Mouse (Mus musculus): ENCODE measurements at regions not wholly inside any gene's neighbourhood (a gene's known extent, or its start where the extent isn't known, plus 50 kb on each side); places are given as distances from the start of the nearest gene placed in this dataset.

DNA sequence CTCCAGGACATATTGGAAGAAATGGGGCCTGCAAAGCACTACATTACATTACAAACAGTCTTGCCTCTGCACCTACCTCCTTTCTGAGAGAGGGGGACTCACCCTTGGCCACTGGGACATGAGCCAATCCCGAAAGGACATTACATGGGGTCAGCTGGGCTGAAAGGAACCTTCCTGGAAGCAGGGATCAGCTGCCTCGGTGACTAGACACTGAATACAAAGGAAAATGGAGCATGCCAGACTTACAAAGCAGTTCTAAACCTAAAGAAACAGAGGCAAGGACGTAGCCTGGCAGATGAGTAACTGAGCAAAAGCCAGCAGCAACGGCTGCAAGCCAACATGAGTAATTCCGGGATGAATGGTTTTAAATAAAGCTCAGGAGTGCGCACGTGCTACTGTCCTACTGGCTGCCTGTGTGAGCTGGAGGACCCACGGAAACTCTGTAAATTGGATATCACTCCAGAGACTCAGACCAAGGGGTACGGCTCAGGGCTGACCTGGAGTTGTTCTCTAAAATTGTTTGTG lies 309.3 kb downstream of the Rps29 start:
- TF ChIP-seq CTCF (IDR thresholded peaks at IDR 0.05; ENCODE audit: borderline replicate concordance, insufficient read depth, low read depth, low read length) (no peak), POLR2A (IDR thresholded peaks at IDR 0.05; ENCODE audit: borderline replicate concordance, insufficient read depth, low read length) (no peak)

Data from cerebellum, adult 2 months (tissue).